Mouse (Mus musculus): ENCODE data around the gene Apobec1.

DNA sequence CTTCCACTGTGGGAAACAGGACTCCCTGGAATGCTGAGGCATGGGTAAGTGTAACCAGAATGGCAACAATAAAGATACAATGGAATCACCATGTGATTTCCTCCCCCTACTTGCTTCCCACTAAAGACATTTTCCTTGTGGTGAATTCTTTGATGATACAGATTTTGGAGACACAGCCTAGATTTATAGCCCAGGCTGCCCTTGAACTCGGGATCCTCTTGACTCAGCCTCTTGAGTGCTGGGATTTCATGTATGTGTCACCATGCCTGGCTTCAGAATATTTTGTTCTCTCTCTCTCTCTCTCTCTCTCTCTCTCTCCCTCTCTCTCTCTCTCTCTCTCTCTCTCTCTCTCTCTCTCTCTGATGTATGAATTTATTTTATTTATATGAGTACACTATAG, 23.2 kb downstream of the Apobec1 start:
- no peak for TF ChIP-seq CTCF (IDR thresholded peaks at IDR 0.05; ENCODE audit: borderline replicate concordance, insufficient read depth, low read length)
- TF ChIP-seq POLR2A (IDR thresholded peaks at IDR 0.05; ENCODE audit: low read depth, low read length) = no peak

All from embryonic fibroblast, embryonic 13.5 days (primary cell).